Mouse (Mus musculus) forebrain, embryonic 16.5 days (tissue): ENCODE results near the gene Fgfr2. TPM values are rescaled to one million over a fixed set of nuclear protein-coding genes. Genes with fewer than 3 reads are reported as not detected.

Experiments
- ATAC-seq: fragments of 200-750 bp; cut with Nextera tagmentation; 2 replicates; pipeline ENCODE4 v1.8.0; 2017; ENCODE audit warnings: mild to moderate bottlenecking, moderate library complexity
- H3K27ac ChIP-seq: fragments of 300-500 bp; sonication (generic); 2 replicates; pipeline ENCODE4 v1.5.1; 2014; ENCODE audit warnings: low read length, control low read depth
- H3K27me3 ChIP-seq: fragments of 300-500 bp; sonication (generic); replicated peaks from 2 replicates; pipeline ENCODE4 v1.6.1; 2014; ENCODE audit warnings: low read length; ENCODE audit not compliant: control insufficient read depth, insufficient read depth
- H3K36me3 ChIP-seq: fragments of 300-500 bp; sonication (generic); 2 replicates; pipeline ENCODE4 v1.6.1; 2014; ENCODE audit not compliant: control insufficient read depth, insufficient read depth
- H3K4me1 ChIP-seq: fragments of 300-500 bp; sonication (generic); replicated peaks from 2 replicates; pipeline ENCODE4 v1.6.1; 2014; ENCODE audit warnings: low read length; ENCODE audit not compliant: control insufficient read depth, insufficient read depth
- H3K4me2 ChIP-seq: fragments of 300-500 bp; sonication (generic); 2 replicates; pipeline ENCODE4 v1.6.1; 2014; ENCODE audit warnings: mild to moderate bottlenecking, low read length, control low read depth
- H3K4me3 ChIP-seq: fragments of 300-500 bp; sonication (generic); replicated peaks from 2 replicates; pipeline ENCODE4 v1.5.1; 2014; ENCODE audit warnings: mild to moderate bottlenecking, low read length, control low read depth
- H3K9ac ChIP-seq: fragments of 300-500 bp; sonication (generic); replicated peaks from 2 replicates; pipeline ENCODE4 v1.6.1; 2014; ENCODE audit warnings: low read depth, low read length, control low read depth
- H3K9me3 ChIP-seq: fragments of 300-500 bp; sonication (generic); 2 replicates; pipeline ENCODE4 v1.6.1; 2016; ENCODE audit warnings: low read length; ENCODE audit not compliant: control insufficient read depth
- WGBS: fragments of 180-500 bp; shearing (Covaris S2); extraction: QIAGEN DNeasy Blood & Tissue Kit; methylation state at CpG from one replicate; pipeline ENCODE4 v1.1.7; 2014; 5-methylcytosine and 5-hydroxymethylcytosine counted together
- polyA plus RNA-seq: library from polyadenylated mRNA; unstranded; fragments of >200 nt; fragmentation: Nextera tagmentation; extraction: Ambion mirVana; gene quantifications from 2 replicates; pipeline ENCODE4 v1.2.1, GENCODE M21; 2015

Fgfr2 gene
- polyA plus RNA-seq, 1 experiment from 2014 or later = 39.2 TPM

- ATAC-seq = no peak
- H3K27ac ChIP-seq = no peak overlapping the region
- no peaks in the 10 kb centered on the region for H3K9me3 ChIP-seq
- no peaks in the 10 kb centered on the region for H3K4me1 ChIP-seq
- no peak overlapping the region for H3K9ac ChIP-seq
- no peaks in the 10 kb centered on the region for H3K27me3 ChIP-seq
- H3K36me3 ChIP-seq = no peaks in the 10 kb centered on the region
- H3K4me3 ChIP-seq = no peak overlapping the region
- no peak overlapping the region for H3K4me2 ChIP-seq
Measured at GRCm38 (mm10) chr7:131236091-131236490, 1887.1 kb downstream of the Fgfr2 start.

GRCm38 (mm10) chr7:131223086-131223485 lies 1900.1 kb downstream of the Fgfr2 start:
- 70% methylated on average over 5 of the region's 5 CpGs for WGBS
- Histone ChIP-seq H3K27ac (no peak overlapping the region), H3K9me3 (no peaks in the 10 kb centered on the region), H3K4me1 (no peaks in the 10 kb centered on the region), H3K9ac (no peak overlapping the region), H3K27me3 (no peaks in the 10 kb centered on the region), H3K4me3 (no peak overlapping the region), H3K36me3 (no peaks in the 10 kb centered on the region), H3K4me2 (no peak overlapping the region)
- no peak for ATAC-seq

- H3K4me2 ChIP-seq = no peak overlapping the region
- H3K4me3 ChIP-seq = no peak overlapping the region
- H3K27me3 ChIP-seq = no peaks in the 10 kb centered on the region
- H3K9me3 ChIP-seq = no peaks in the 10 kb centered on the region
- WGBS = 97% methylated on average over 14 of the region's 14 CpGs
- H3K4me1 ChIP-seq = no peaks in the 10 kb centered on the region
- H3K9ac ChIP-seq = no peak overlapping the region
- no peak for ATAC-seq
- no peaks in the 10 kb centered on the region for H3K36me3 ChIP-seq
- no peak overlapping the region for H3K27ac ChIP-seq
Measured at GRCm38 (mm10) chr7:131187996-131188395, 1935.2 kb downstream of the Fgfr2 start.

DNA sequence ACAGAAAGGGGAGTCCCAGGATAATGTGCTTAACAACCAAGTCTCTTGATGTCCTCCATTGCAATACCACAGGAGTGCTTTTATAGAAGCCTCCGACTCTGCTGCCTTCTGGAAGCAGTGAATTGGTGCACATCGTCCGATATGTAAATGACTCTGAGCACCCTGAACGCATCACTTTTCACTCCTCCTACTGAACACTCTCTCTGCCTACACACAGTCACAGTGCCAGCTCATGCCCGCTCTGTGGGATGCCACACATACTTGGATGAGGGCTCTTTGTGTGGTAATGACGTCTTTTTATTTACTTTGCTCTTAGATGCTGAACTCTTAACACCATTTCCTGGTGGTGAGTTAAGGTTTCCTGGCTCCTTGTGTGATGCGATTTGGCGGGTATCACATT lies 1936.1 kb downstream of the Fgfr2 start:
- Histone ChIP-seq H3K4me3 (no peak overlapping the region), H3K4me1 (no peaks in the 10 kb centered on the region), H3K9me3 (no peaks in the 10 kb centered on the region), H3K27me3 (no peaks in the 10 kb centered on the region), H3K9ac (no peak overlapping the region), H3K4me2 (no peak overlapping the region), H3K36me3 (no peaks in the 10 kb centered on the region), H3K27ac (no peak overlapping the region)
- WGBS = 74% methylated on average over 8 of the region's 8 CpGs
- ATAC-seq = no peak

DNA sequence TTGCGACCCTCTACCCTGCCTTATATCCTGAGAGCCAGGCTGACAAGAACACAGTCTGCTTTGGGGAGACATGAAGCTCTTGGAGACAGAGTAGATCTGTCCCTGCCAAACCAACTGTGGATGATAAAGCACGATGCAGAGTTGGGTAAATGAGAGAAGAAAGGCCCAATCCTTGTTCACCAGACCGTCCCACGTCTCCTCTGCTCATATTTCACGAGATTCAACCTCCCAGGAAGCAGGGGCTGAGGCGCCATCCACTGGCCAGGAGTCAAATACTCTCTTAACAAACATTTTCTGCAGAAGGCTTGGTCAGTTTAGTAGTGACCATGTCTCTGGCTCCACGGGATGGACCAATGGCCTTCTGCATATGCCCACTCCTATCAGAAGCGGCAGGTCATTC lies 1938.8 kb downstream of the Fgfr2 start:
- H3K4me3 ChIP-seq = no peak overlapping the region
- no peak overlapping the region for H3K9ac ChIP-seq
- H3K27me3 ChIP-seq = no peaks in the 10 kb centered on the region
- no peaks in the 10 kb centered on the region for H3K9me3 ChIP-seq
- no peak for ATAC-seq
- 67% methylated on average over 8 of the region's 8 CpGs for WGBS
- no peak overlapping the region for H3K4me2 ChIP-seq
- H3K4me1 ChIP-seq = no peaks in the 10 kb centered on the region
- no peak overlapping the region for H3K27ac ChIP-seq
- no peaks in the 10 kb centered on the region for H3K36me3 ChIP-seq

DNA sequence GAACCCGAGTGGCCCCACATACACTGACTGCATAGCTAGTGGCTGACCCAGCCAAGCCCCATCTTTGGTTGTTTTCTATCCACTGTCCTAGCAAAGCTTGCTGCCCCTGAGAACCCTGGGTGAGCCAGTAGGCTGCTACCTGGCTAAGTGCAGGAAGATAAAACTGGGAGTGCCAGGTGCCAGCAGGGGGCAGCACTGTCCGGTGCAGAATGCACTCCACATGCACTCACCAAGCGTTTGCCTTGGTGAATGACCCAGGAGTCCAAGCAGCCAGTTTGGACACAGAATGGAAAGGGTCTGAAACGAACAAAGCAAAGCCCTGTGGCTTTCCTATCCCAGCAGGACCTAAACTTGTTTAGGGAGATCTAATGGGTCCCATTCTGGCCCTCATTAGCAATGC lies 1940.5 kb downstream of the Fgfr2 start:
- WGBS = 21% methylated on average over 4 of the region's 4 CpGs
- H3K27ac ChIP-seq = no peak overlapping the region

GRCm38 (mm10) chr7:131174121-131174520 lies 1949.0 kb downstream of the Fgfr2 start, which contains the start of gene 5430419D17Rik:
TSS of gene 5430419D17Rik (plus strand) at chr7:131174402.
- Histone ChIP-seq H3K27me3 (no peaks in the 10 kb centered on the region), H3K36me3 (no peaks in the 10 kb centered on the region), H3K27ac (no peak within 1 kb of the TSS), H3K4me2 (no peak within 1 kb of the TSS), H3K9ac (no peak within 1 kb of the TSS), H3K9me3 (no peaks in the 10 kb centered on the region), H3K4me1 (no peaks in the 10 kb centered on the region), H3K4me3 (no peak within 1 kb of the TSS)
- no peak for ATAC-seq
- WGBS = 83% methylated on average over 9 of the region's 9 CpGs

More for the DNA sequence above, 1940.5 kb downstream of the Fgfr2 start:
- Histone ChIP-seq H3K27me3 (no peaks in the 10 kb centered on the region), H3K4me1 (no peaks in the 10 kb centered on the region), H3K9ac (no peak overlapping the region), H3K4me3 (no peak overlapping the region), H3K9me3 (no peaks in the 10 kb centered on the region), H3K4me2 (no peak overlapping the region), H3K36me3 (no peaks in the 10 kb centered on the region)
- ATAC-seq = no peak

- H3K9ac ChIP-seq = no peak overlapping the region
- no peak overlapping the region for H3K4me2 ChIP-seq
- ATAC-seq = no peak
- H3K9me3 ChIP-seq = no peaks in the 10 kb centered on the region
- H3K4me3 ChIP-seq = no peak overlapping the region
- no peaks in the 10 kb centered on the region for H3K27me3 ChIP-seq
- no peak overlapping the region for H3K27ac ChIP-seq
- H3K36me3 ChIP-seq = no peaks in the 10 kb centered on the region
- no peaks in the 10 kb centered on the region for H3K4me1 ChIP-seq
- 73% methylated on average over 2 of the region's 2 CpGs for WGBS
Measured at GRCm38 (mm10) chr7:131169099-131169498, 1954.1 kb downstream of the Fgfr2 start.

- WGBS = 82% methylated on average over 3 of the region's 3 CpGs
- Histone ChIP-seq H3K4me1 (no peaks in the 10 kb centered on the region), H3K36me3 (no peaks in the 10 kb centered on the region), H3K4me3 (no peak overlapping the region), H3K9me3 (no peaks in the 10 kb centered on the region), H3K9ac (no peak overlapping the region), H3K27me3 (no peaks in the 10 kb centered on the region), H3K27ac (no peak overlapping the region), H3K4me2 (no peak overlapping the region)
- ATAC-seq = no peak
Measured at GRCm38 (mm10) chr7:131167771-131168170, 1955.4 kb downstream of the Fgfr2 start.

GRCm38 (mm10) chr7:131162251-131162650 lies 1960.9 kb downstream of the Fgfr2 start:
- Histone ChIP-seq H3K4me3 (no peak overlapping the region), H3K4me1 (no peaks in the 10 kb centered on the region), H3K36me3 (no peaks in the 10 kb centered on the region), H3K9me3 (no peaks in the 10 kb centered on the region), H3K27ac (no peak overlapping the region), H3K9ac (no peak overlapping the region), H3K27me3 (no peaks in the 10 kb centered on the region), H3K4me2 (no peak overlapping the region)
- no peak for ATAC-seq
- 77% methylated on average over 7 of the region's 7 CpGs for WGBS
